Mouse (Mus musculus) neural tube, embryonic 11.5 days (tissue): ENCODE results near the gene Bbs9. TPM values are rescaled to one million over a fixed set of nuclear protein-coding genes. Genes with fewer than 3 reads are reported as not detected.
"Not testable (repeated sequence)": the region's sequence is repeated elsewhere in the genome, so short reads cannot be mapped to it uniquely, and the experiment has no call there.

ENCODE experiments used
- ATAC-seq: fragments of 200-750 bp; cut with Nextera tagmentation; 2 replicates; pipeline ENCODE4 v1.8.0; 2017; ENCODE audit warnings: moderate number of reproducible peaks, mild to moderate bottlenecking, moderate TSS enrichment, moderate library complexity; ENCODE audit not compliant: insufficient read depth, low FRiP score, low TSS enrichment
- DNase-seq: peaks from one replicate; pipeline ENCODE4 v3.0.0-alpha.2; 2015; ENCODE audit warnings: low spot score
- H3K27ac ChIP-seq: fragments of 300-500 bp; sonication (generic); 2 replicates; pipeline ENCODE4 v1.5.1; 2014; ENCODE audit warnings: low read depth, mild to moderate bottlenecking, low read length
- H3K27me3 ChIP-seq: fragments of 300-500 bp; sonication (generic); 2 replicates; pipeline ENCODE4 v1.6.1; 2014; ENCODE audit warnings: mild to moderate bottlenecking, low read length, mixed read lengths; ENCODE audit not compliant: control insufficient read depth, insufficient read depth
- H3K36me3 ChIP-seq: fragments of 300-500 bp; sonication (generic); 2 replicates; pipeline ENCODE4 v1.6.1; 2014; ENCODE audit warnings: mild to moderate bottlenecking, low read length, moderate library complexity, mixed read lengths; ENCODE audit not compliant: control insufficient read depth, insufficient read depth
- H3K4me1 ChIP-seq: fragments of 300-500 bp; sonication (generic); 2 replicates; pipeline ENCODE4 v1.6.1; 2014; ENCODE audit warnings: low read length, mixed read lengths; ENCODE audit not compliant: control insufficient read depth, insufficient read depth
- H3K4me2 ChIP-seq: fragments of 300-500 bp; sonication (generic); 2 replicates; pipeline ENCODE4 v1.6.1; 2014; ENCODE audit warnings: low read depth, mild to moderate bottlenecking, moderate library complexity
- H3K4me3 ChIP-seq: fragments of 300-500 bp; sonication (generic); 2 replicates; pipeline ENCODE4 v1.5.1; 2014; ENCODE audit warnings: low read depth, low read length
- H3K9ac ChIP-seq: fragments of 300-500 bp; sonication (generic); 2 replicates; pipeline ENCODE4 v1.6.1; 2014; ENCODE audit warnings: mild to moderate bottlenecking, low read length
- H3K9me3 ChIP-seq: fragments of 300-500 bp; sonication (generic); 2 replicates; pipeline ENCODE4 v1.6.1; 2016; ENCODE audit warnings: low read length; ENCODE audit not compliant: control insufficient read depth
- WGBS: fragments of 180-500 bp; shearing (Covaris S2); extraction: QIAGEN DNeasy Blood & Tissue Kit; methylation state at CpG from one replicate; pipeline ENCODE4 v1.1.7; 2014; 5-methylcytosine and 5-hydroxymethylcytosine counted together
- polyA plus RNA-seq: library from polyadenylated mRNA; unstranded; fragments of >200 nt; fragmentation: Nextera tagmentation; extraction: Ambion mirVana; gene quantifications from 2 replicates; pipeline ENCODE4 v1.2.1, GENCODE M21; 2014

Bbs9 gene
- polyA plus RNA-seq, 1 experiment from 2014 or later, result 16.9 TPM

DNA sequence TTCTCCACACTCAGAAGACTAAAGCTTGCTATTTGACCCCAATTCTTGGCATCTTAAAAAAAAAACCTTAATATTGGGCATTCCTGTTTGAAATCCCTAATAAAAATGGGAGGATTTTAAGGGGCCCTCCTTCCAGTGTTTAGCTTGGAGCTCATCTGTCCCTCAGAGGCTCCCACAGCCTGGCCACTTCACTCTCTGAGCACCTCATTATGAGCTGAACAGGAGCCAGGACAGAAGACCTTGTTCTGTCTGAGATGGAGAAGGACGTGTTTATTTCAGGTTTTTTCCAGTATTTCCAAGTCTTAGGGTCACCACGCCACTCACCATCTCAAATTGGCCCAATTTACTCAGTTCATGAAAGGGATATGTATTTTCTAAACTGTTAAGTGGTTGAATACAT lies 370.5 kb downstream of the Bbs9 start:
- no peaks in the 10 kb centered on the region for H3K4me1 ChIP-seq
- no peaks in the 10 kb centered on the region for H3K27me3 ChIP-seq
- no peak overlapping the region for H3K4me3 ChIP-seq
- DNase-seq (no peak), ATAC-seq (no peak)
- H3K4me2 ChIP-seq, result no peak overlapping the region
- 95% methylated on average over 2 of the region's 2 CpGs for WGBS
- no peak overlapping the region for H3K27ac ChIP-seq
- no peaks in the 10 kb centered on the region; the same call in 1 of the 2 replicates for H3K9me3 ChIP-seq
- no peaks in the 10 kb centered on the region for H3K36me3 ChIP-seq
- H3K9ac ChIP-seq, result no peak overlapping the region

DNA sequence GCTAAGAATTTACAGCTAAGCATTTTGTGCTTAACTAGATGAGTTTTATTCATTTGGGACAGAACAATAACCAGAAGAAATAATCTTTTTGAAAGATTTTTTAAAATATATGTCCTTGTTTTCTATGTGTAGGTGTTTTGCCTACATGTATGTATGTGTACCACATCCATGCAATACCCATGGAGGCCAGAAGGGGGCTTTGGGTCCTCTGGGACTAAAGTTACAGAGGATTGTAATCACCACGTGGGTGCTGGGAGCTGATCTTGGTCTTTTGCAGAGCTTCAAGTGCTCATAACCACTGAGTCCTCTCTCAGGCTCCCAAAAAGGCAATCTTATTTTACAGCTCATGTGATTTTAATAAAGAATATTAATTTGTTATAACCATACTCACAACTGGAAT lies 371.3 kb downstream of the Bbs9 start:
- H3K4me1 ChIP-seq, result no peaks in the 10 kb centered on the region
- no peak for DNase-seq
- ATAC-seq, result no peak
- 76% methylated on average over 1 of the region's 1 CpGs for WGBS
- no peak overlapping the region for H3K4me3 ChIP-seq
- no peaks in the 10 kb centered on the region for H3K36me3 ChIP-seq
- no peaks in the 10 kb centered on the region for H3K27me3 ChIP-seq
- no peak overlapping the region for H3K9ac ChIP-seq
- no peak overlapping the region for H3K4me2 ChIP-seq
- H3K9me3 ChIP-seq, result no peaks in the 10 kb centered on the region; the same call in 1 of the 2 replicates
- no peak overlapping the region for H3K27ac ChIP-seq

DNA sequence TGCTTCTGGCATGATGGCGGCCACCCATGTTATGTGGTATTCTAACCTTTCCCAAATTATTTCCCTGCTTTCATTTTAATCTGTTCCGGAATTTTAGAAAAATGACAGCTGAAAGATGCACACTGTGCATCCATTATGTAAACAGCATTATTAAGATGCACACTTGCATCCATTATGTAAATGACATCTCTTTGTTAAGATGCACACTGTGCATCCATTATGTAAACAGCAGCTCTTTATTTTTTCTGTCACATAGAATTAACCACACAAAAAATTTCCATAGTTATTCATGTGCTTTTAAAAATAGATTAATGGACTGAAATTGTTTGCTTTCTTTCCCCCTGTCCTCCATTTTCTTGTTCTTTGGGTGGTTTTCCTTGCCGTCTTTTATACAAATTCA lies 373.3 kb downstream of the Bbs9 start:
- Histone ChIP-seq H3K4me1 (no peaks in the 10 kb centered on the region), H3K9me3 (no peaks in the 10 kb centered on the region; the same call in 1 of the 2 replicates), H3K4me3 (no peak overlapping the region), H3K9ac (no peak overlapping the region), H3K27ac (no peak overlapping the region), H3K27me3 (no peaks in the 10 kb centered on the region), H3K36me3 (no peaks in the 10 kb centered on the region), H3K4me2 (no peak overlapping the region)
- ATAC-seq, result no peak
- no peak for DNase-seq
- 85% methylated on average over 3 of the region's 3 CpGs for WGBS

DNA sequence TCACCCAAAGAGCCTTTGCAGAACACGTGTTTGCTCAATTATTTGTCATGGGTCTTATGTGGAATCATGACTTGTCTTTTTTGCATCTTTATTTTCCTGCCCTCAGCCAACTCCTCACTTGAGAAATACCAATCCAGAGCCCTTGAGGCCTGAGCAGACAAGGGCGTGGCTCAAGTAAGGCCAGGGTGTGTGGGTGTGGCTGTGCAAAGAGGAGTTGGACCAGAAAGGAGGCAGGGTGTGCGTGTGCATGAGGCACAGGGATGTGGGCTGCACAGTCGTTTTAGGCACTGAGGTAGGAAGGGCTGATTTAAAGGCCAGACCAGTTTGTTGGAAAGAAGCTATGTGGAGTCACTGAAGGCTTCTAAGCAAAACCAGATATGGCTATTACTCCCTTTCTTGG lies 373.7 kb downstream of the Bbs9 start:
- WGBS, result 62% methylated on average over 4 of the region's 4 CpGs
- ATAC-seq, result no peak
- no peak overlapping the region for H3K27ac ChIP-seq
- H3K9me3 ChIP-seq, result no peaks in the 10 kb centered on the region; the same call in 1 of the 2 replicates
- H3K4me1 ChIP-seq, result no peaks in the 10 kb centered on the region
- no peak overlapping the region for H3K4me2 ChIP-seq
- H3K27me3 ChIP-seq, result no peaks in the 10 kb centered on the region
- H3K4me3 ChIP-seq, result no peak overlapping the region
- H3K9ac ChIP-seq, result no peak overlapping the region
- H3K36me3 ChIP-seq, result no peaks in the 10 kb centered on the region
- no peak for DNase-seq

DNA sequence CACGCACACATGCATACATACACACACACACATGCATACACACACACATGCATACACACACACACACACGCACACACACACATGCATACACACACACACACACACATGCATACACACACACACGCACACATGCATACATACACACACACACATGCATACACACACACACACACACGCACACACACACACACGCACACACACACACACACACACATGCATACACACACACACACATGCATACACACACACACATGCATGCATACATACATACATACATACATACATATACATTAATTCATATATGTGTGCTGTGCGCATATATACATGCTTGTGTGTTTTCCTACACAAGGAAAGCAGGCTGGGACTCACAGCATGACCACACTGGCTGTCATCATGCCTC lies 393.6 kb downstream of the Bbs9 start:
- WGBS, result 95% methylated on average over 5 of the region's 6 CpGs
- ATAC-seq, H3K9ac ChIP-seq, H3K4me3 ChIP-seq, H3K4me2 ChIP-seq, DNase-seq, H3K9me3 ChIP-seq, H3K27me3 ChIP-seq, H3K36me3 ChIP-seq, H3K4me1 ChIP-seq, H3K27ac ChIP-seq: not testable (repeated sequence)

DNA sequence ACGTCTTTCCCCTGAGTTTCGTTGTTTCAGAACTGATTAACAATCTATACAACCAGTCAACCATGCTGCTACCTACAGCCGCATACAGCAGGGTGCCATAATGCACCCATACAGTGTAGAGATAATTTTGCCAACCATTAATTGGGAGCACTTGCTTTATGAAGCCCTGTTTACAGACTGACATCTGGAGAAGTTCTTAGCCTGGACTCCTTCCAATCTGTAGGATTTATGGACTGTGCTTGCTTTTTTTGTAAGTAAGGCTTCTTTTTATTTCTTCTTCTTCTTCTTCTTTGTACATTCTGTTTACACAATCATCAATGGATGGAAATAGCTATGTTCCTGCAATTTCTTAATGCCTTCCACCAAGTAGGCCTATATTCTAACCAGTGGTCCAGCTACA lies 395.1 kb downstream of the Bbs9 start:
- WGBS, result 72% methylated on average over 3 of the region's 3 CpGs
- H3K9me3 ChIP-seq, result no peaks in the 10 kb centered on the region
- no peak overlapping the region for H3K9ac ChIP-seq
- no peak overlapping the region for H3K4me3 ChIP-seq
- H3K4me1 ChIP-seq, result no peaks in the 10 kb centered on the region
- H3K27ac ChIP-seq, result no peak overlapping the region
- no peak for ATAC-seq
- H3K27me3 ChIP-seq, result no peaks in the 10 kb centered on the region
- no peaks in the 10 kb centered on the region for H3K36me3 ChIP-seq
- DNase-seq, result no peak
- no peak overlapping the region for H3K4me2 ChIP-seq

DNA sequence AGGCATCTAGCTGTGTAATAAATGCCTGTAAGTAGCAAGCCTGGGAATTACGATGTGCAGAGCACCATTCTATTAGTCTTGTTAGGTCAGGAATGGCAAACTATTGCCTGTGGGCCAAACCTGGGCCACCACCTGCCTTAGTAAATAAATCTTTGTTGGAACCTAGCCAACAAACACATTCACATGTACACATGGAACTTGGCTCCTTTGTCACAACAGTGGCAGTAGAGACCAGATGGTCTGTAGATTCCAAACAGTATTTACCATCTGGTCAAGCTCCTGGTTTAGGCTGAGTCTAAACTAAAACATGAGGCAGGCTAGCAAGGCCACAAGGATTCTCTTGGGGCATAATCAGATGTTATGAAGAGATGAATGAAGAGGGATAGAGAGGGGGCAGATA lies 399.7 kb downstream of the Bbs9 start:
- DNase-seq (no peak), ATAC-seq (no peak)
- no peak overlapping the region for H3K4me2 ChIP-seq
- no peaks in the 10 kb centered on the region for H3K27me3 ChIP-seq
- H3K4me3 ChIP-seq, result no peak overlapping the region
- whole genome bisulfite sequencing, result 50% methylated on average over 1 of the region's 1 CpGs
- H3K9ac ChIP-seq, result no peak overlapping the region
- H3K36me3 ChIP-seq, result no peaks in the 10 kb centered on the region
- H3K27ac ChIP-seq, result no peak overlapping the region
- no peaks in the 10 kb centered on the region for H3K9me3 ChIP-seq
- no peaks in the 10 kb centered on the region for H3K4me1 ChIP-seq

DNA sequence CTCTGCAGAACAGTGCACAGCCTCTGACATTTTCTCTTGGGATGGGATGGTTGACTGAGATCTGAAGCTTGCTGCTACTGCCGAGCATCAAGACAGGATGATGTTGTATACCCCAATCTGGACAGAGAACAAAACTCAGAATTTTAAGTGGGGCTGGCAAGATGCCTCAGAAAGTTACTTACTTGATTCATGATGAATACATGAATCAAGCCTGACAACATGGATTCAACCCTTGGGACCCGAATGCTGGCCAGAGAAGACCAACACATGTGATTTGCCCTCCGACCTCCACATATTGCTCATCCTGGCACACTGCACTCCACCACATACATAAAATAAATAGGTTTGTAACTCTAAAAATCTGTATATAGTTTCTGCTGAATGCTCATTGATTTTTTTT lies 403.8 kb downstream of the Bbs9 start:
- Histone ChIP-seq H3K27me3 (no peaks in the 10 kb centered on the region), H3K4me3 (no peak overlapping the region), H3K27ac (no peak overlapping the region), H3K9me3 (no peaks in the 10 kb centered on the region), H3K36me3 (no peaks in the 10 kb centered on the region), H3K4me1 (no peaks in the 10 kb centered on the region), H3K4me2 (no peak overlapping the region), H3K9ac (no peak overlapping the region)
- 88% methylated on average over 3 of the region's 3 CpGs for whole genome bisulfite sequencing
- no peak for ATAC-seq
- DNase-seq, result no peak

DNA sequence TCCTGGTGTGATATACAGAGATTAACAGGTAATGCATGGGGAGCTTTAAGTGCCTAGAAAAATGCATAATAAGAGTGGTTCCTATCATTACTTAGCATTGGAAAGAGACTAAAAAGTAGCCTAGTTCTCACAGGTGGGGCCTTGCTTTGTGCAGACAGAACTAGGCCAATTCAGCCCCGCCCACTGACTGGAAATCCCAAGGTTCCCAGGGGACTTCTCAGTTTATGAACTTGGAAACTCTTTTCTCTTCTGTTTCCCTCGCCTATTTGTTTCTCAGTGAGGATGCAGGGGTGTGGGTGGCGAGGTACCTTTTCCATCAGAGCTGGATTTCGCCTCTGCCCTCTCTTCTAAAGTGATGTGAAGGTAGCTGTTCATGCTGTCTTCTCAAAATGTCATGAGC lies 410.8 kb downstream of the Bbs9 start:
- no peaks in the 10 kb centered on the region for H3K36me3 ChIP-seq
- H3K4me2 ChIP-seq, result no peak overlapping the region
- DNase-seq (no peak), ATAC-seq (no peak)
- H3K4me3 ChIP-seq, result no peak overlapping the region
- no peak overlapping the region for H3K27ac ChIP-seq
- H3K4me1 ChIP-seq, result no peaks in the 10 kb centered on the region
- H3K9me3 ChIP-seq, result no peaks in the 10 kb centered on the region
- WGBS, result 82% methylated on average over 4 of the region's 4 CpGs
- H3K27me3 ChIP-seq, result no peaks in the 10 kb centered on the region
- H3K9ac ChIP-seq, result no peak overlapping the region
